Mouse (Mus musculus) ES-E14 (cell line): ENCODE data around the gene 4930407I10Rik.

Experiments used
- HCFC1 ChIP-seq: IDR thresholded peaks from 2 replicates; pipeline ENCODE4 v1.6.1; 2012; ENCODE audit warnings: low read length, inconsistent platforms, borderline replicate concordance; ENCODE audit not compliant: insufficient read depth
- ZNF384 ChIP-seq: IDR thresholded peaks from 2 replicates; pipeline ENCODE4 v1.6.1; 2012; ENCODE audit warnings: low read depth, low read length, inconsistent platforms

DNA sequence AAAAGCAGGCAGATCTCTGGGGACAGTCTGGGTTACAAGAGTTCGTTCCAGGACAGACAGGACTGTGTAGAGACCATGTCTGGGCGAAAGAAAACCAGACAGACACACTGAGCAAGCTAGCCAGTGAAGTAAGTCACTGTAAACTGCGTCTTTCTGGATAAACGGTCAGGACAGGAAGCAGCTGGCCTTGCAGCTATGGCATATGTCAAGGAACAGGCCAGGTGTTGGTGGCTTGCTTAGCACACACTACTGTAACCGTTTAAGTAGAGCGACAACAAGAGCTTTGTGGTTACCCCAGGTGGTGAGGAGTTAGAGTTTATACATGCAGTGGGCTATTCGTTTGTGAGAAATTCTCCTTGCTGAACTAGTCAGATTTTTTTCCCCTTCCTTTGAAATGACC, 31.2 kb upstream of the 4930407I10Rik start:
- TF ChIP-seq HCFC1 = no peak
- TF ChIP-seq ZNF384 = no peak
